Comparison of ENCODE assay signal across 10 mouse cellular contexts in genomic region chr7:67451157-67451793, GRCm38 (mm10).
DNase-seq lines count a peak whose midpoint lies in the region; ATAC-seq and TF ChIP-seq lines count a peak whose summit lies in the region.
"Had no signal": no experiment of that assay in that cellular context is flagged by ENCODE, and none has a peak within 500 bp of the region (broad histone marks: within the 10 kb centered on the region; RNA-seq: fewer than 3 reads in every experiment).

No protein-coding gene starts in this region.

- peak; percentile 66 for TF ChIP-seq EP300 in heart, adult 2 months (IDR thresholded peaks at IDR 0.05; ENCODE audit: insufficient read depth, low read depth, low read length)

- peak overlapping the region; percentile 57 for H3K27ac ChIP-seq in heart, adult 2 months
- H3K27ac ChIP-seq in forebrain, embryonic 16.5 days (ENCODE audit: low read length) = no peak overlapping the region

- no peaks in the 10 kb centered on the region for H3K79me2 ChIP-seq in heart, adult 2 months (replicated peaks; ENCODE audit: control insufficient read depth, insufficient read depth, low read length)

- TF ChIP-seq POLR2A in heart, adult 2 months (IDR thresholded peaks at IDR 0.05; ENCODE audit: insufficient read depth, low read depth, low read length) = no peak

- peaks cover 11% of the 10 kb centered on the region for H3K36me3 ChIP-seq in heart, adult 2 months (ENCODE audit: control insufficient read depth, insufficient read depth, low read length)
- no peaks in the 10 kb centered on the region for H3K36me3 ChIP-seq in forebrain, embryonic 16.5 days (ENCODE audit: control insufficient read depth, insufficient read depth)

- no peak overlapping the region for H3K9ac ChIP-seq in heart, adult 2 months (ENCODE audit: low read depth, low read length)
- no peak overlapping the region for H3K9ac ChIP-seq in forebrain, embryonic 16.5 days (replicated peaks; ENCODE audit: low read depth, low read length)

- H3K4me3 ChIP-seq in heart, adult 2 months = no peak overlapping the region
- no peak overlapping the region for H3K4me3 ChIP-seq in forebrain, embryonic 16.5 days (replicated peaks; ENCODE audit: low read length)

- no peak overlapping the region for H3K4me2 ChIP-seq in forebrain, embryonic 16.5 days (ENCODE audit: low read length)

- 36% methylated on average over 6 of the region's 6 CpGs for WGBS in heart, adult 2 months
- 87% methylated on average over 6 of the region's 6 CpGs for WGBS in forebrain, embryonic 16.5 days

- peak; percentile 39 for DNase-seq in adrenal gland, adult 8-10 months
- no peak for DNase-seq in adrenal gland, postnatal 4 days (ENCODE audit: low spot score in 2 of 2)
- DNase-seq in heart, adult 2 months = peak; percentile 66 to 78
- peak; percentile 38 to 63 for DNase-seq in kidney, adult 8-10 months
- no peak for DNase-seq in MN1 (ENCODE audit: low spot score)
- no peak for DNase-seq in left cerebral cortex, adult 18-20 months (ENCODE audit: low spot score in 2 of 2)
- DNase-seq: layer of hippocampus, adult 9-11 months; right cerebral cortex, postnatal 25 days had no signal

- ATAC-seq in monocyte, adult 5-6 weeks (replicated peaks; ENCODE audit: insufficient number of reproducible peaks, low FRiP score, low TSS enrichment, poor library complexity, severe bottlenecking) = peak; percentile 88
- no peak for ATAC-seq in forebrain, embryonic 16.5 days

- TF ChIP-seq CTCF in heart, adult 2 months (IDR thresholded peaks at IDR 0.05) = 0 out of 2 replicates have a peak, but pooled peaks have one; percentile 1

- peaks cover 14% of the 10 kb centered on the region for H3K4me1 ChIP-seq in heart, adult 2 months (ENCODE audit: control insufficient read depth, insufficient read depth, low read length)
- H3K4me1 ChIP-seq in forebrain, embryonic 16.5 days (replicated peaks; ENCODE audit: control insufficient read depth, insufficient read depth, low read length) = peaks cover 2% of the 10 kb centered on the region; the same call in 1 of the 2 replicates

- no peaks in the 10 kb centered on the region; the same call in 1 of the 2 replicates for H3K9me3 ChIP-seq in forebrain, embryonic 16.5 days (ENCODE audit: control insufficient read depth, low read length)

- intact Hi-C loops in heart, adult 2 months (cut with DNase I) = loop anchor here (1.0 to 5.0 kb wide), 4 partner anchors 9 to 209 kb away; no protein-coding TSS in a partner anchor

- H3K27me3 ChIP-seq in heart, adult 2 months (ENCODE audit: control insufficient read depth, insufficient read depth, low read length) = no peaks in the 10 kb centered on the region
- no peaks in the 10 kb centered on the region for H3K27me3 ChIP-seq in forebrain, embryonic 16.5 days (replicated peaks; ENCODE audit: control insufficient read depth, insufficient read depth, low read length)

Comparison
In these comparisons a context has a peak if more than half of its experiments do, and no peak if none do; other contexts are left out.
1. DNase-seq: peak in adrenal gland, adult 8-10 months (single experiment), heart, adult 2 months (2 of 2) and kidney, adult 8-10 months (2 of 2); none in adrenal gland, postnatal 4 days (0 of 2), MN1 (single experiment) and left cerebral cortex, adult 18-20 months (0 of 2).